Mouse (Mus musculus) CH12.LX (cell line): ENCODE data around the gene Proca1.

Experiments
- CHD2 ChIP-seq: IDR thresholded peaks from 2 replicates; pipeline ENCODE4 v1.6.1; 2011; ENCODE audit warnings: low read length, improper control_type of control experiment
- CTCF ChIP-seq, 2 experiments: IDR thresholded peaks in 1 of 2; conservative IDR thresholded peaks in 1 of 2; 2 replicates each; pipeline ENCODE4 v1.5.1; 2011 to 2012; ENCODE audit warnings: low read depth in 2 of 2, low read length in 2 of 2, improper control_type of control experiment in 1 of 2, inconsistent platforms in 1 of 2, mild to moderate bottlenecking in 1 of 2, moderate library complexity in 1 of 2
- EP300 ChIP-seq: IDR thresholded peaks from 2 replicates; pipeline ENCODE4 v1.6.1; 2011; ENCODE audit warnings: low read length, improper control_type of control experiment
- JUN ChIP-seq: IDR thresholded peaks from 2 replicates; pipeline ENCODE4 v1.6.1; 2011; ENCODE audit warnings: low read depth, mild to moderate bottlenecking, low read length, improper control_type of control experiment, moderate library complexity; ENCODE audit not compliant: insufficient read depth
- ZNF384 ChIP-seq: IDR thresholded peaks from 2 replicates; pipeline ENCODE4 v1.6.1; 2012; ENCODE audit warnings: low read depth, low read length, improper control_type of control experiment, inconsistent platforms

GRCm38 (mm10) chr11:78161169-78161568 is 32.0 kb upstream of the Proca1 start:
- TF ChIP-seq ZNF384 (no peak), CTCF (conservative IDR thresholded peaks at IDR 0.05 in 1 of 2, IDR thresholded peaks at IDR 0.05 in 1 of 2; ENCODE audit: low read depth in 2 of 2, low read length in 2 of 2) (no peak), EP300 (no peak), JUN (no peak), CHD2 (no peak)
